Mouse (Mus musculus): ENCODE data around the gene Tmem246.

Gene Tmem246

DNA sequence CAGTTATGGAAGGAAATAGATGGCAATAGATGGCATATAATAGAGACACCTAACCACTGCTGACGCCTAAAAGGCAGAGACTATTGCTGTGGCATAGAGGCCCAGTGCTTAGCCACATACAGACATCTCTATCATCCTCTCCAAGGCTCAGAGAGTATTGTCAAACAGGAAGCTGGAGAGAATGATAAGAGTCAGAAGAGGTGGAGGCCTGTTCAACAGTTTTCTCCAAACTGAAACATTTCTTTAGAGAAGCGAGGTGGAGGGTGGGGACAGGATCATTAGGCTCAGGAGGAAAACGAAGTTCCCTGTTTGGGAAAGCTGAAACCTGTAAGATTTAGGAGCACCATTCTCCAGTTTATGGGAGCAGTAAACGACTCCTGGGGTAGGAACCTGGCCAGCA is 16.4 kb downstream of the Tmem246 start:
- no peak for DNase-seq (ENCODE audit: low spot score in 2 of 2)

DNA sequence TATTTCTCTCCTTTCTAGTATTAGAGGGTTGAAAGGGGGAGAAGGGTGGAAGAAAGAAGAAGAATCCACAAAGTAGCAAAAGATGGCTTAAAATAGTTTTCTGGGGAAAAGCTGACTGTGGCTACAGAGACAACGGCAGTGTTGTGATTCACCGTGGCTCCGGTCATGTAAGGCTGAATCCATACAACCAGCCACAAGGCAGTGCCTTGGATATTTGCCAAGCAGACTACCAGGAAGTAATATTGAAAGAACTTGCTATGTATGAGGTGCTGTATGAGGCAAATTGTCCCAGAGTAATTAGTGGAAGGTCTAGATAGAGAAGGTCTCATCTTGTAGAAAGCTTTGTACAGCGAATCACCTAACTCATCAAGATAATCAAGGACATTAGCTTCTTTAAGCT is 25.5 kb downstream of the Tmem246 start:
- no peak for DNase-seq (ENCODE audit: low spot score in 2 of 2)

DNA sequence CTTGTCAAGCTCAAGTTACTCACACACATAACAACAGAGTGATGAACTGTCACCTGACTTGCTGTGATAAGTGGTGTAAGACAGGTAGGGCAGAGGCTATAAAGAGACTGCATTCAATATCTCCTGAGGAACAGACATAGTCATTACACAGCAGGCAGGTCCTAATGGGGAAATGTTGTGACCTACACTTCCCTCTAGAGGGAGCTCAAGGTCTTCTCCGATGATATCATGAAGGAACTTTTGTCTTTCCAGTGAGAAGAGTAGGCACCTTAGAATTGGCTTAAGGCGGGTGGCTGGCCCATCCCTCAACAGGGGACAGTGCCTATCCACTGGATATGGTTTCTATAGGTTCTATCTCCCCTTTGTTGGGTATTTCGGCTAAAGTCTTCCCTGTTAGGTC is 30.1 kb downstream of the Tmem246 start:
- DNase-seq (ENCODE audit: low spot score in 2 of 2) = peak; percentile 51 to 59

GRCm38 (mm10) chr4:49559915-49560772 is 37.5 kb downstream of the Tmem246 start:
- DNase-seq (ENCODE audit: low spot score in 2 of 2) = peak; percentile 19 to 26

GRCm38 (mm10) chr4:49558181-49558580 is 39.5 kb downstream of the Tmem246 start:
- DNase-seq (ENCODE audit: low spot score in 2 of 2) = no peak

DNA sequence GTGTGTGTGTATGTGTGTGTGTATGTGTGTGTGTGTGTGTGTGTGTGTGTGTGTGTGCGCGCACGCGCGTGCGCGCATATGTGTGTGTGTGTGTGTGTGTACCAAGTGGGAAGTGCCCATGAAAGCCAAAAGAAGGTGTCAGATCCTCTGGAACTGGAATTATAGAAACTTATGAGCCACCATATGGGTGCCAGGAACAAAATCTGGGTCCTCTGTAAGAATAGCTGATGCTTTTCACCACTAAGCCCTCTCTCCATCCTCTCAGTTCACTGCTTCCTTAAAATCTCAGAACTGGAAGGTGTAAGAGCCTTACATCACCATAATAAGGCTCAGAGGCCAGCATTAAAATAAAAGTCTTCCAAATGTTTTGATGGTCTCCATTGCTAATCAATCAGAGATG is 40.3 kb downstream of the Tmem246 start:
- no peak for DNase-seq (ENCODE audit: low spot score in 2 of 2)

DNA sequence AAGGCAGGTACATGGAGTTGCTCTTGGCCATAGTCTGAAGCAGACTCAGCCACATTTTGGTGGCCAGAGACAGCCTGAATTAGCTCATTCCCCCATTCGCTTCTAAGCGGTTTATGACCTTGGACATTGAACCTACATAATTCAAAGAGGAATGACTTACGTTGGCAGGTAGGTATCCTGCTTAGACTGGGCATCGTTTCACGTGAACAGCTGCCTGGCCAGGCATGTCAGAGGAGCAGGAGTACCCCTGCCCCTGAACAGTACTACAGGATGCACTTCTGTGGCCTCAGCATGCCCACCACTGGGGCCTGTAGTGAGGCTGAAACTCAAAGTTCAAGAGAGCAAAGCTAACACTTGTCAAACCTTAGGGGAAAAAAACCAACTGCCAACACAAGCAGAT is 44.3 kb downstream of the Tmem246 start:
- no peak for DNase-seq (ENCODE audit: low spot score in 2 of 2)

- DNase-seq (ENCODE audit: low spot score in 2 of 2) = no peak
These were observed 48.3 kb downstream of the Tmem246 start, which contains the start of gene Aldob for GRCm38 (mm10) chr4:49549383-49549782. Gene Aldob (minus strand): TSS chr4:49549546.

- DNase-seq (ENCODE audit: low spot score in 2 of 2) = no peak
These were observed 50.0 kb downstream of the Tmem246 start for GRCm38 (mm10) chr4:49547544-49548219.

DNA sequence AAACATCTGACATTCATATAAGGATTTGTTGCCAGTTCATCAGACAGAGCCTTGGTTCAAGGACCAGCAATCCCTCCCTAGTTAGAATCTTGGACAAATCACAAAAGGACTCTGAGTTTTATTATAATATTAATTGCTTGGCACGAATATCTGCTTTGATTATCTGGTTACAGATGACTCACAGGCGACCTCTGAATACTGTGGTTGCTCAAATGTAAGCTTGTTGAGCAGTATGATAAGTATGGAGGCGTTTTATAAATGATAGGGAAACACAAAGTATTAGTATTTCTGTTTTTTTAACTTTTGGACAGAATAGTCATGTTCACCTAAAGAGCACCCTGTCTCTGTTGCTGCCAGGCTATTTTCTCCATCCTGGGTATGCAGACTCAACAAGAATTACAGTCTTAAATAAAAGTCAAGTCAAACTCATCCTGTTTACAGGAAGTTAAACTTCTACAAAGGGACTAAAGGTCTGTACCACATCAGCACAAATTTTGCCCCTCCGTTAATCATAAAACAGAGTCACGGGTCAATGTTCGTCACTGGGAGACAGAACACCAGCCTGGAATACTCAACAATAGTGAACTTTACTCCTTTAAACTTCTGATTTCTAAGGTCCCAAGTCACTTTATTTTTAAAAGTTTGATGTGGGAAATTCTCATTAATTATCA is 50.7 kb downstream of the Tmem246 start:
- no peak for DNase-seq (ENCODE audit: low spot score in 2 of 2)

DNA sequence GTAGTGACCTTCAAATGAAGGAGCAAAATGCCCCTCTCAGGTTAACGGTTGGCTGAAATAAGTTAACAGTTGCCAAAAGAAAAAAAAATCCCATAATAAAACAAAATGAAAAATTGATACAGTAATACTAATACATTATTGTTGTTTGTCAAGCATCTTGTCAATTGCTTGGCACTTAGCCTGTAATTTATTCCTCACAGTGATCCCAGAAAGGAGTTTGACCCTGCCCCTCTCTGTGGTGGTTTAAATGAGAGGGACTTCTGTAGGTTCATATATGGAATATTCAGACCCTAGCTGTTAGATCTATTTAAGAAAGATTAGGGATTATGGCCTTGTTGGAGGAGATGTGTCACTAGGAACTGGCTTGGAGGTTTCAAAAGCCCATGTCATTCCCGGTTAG is 51.6 kb downstream of the Tmem246 start:
- DNase-seq (ENCODE audit: low spot score in 2 of 2) = no peak

DNA sequence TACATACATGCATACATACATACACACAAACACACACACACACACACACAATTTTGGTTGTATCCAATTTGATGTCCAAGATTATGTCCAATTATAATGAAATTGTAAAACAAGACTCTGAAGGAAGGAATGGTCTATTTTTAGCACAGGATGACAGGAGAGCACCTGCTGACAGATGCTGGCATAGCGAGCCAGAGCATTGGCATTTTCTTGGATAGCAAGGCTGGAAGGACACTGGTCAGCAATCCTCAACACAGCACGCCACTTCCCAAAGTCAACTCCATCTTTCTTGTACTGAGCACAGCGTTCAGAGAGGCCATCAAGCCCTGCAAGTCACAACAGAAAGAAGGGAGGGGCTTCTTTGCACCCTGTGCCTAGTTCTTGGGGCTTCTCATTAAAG is 56.7 kb downstream of the Tmem246 start:
- no peak for DNase-seq (ENCODE audit: low spot score in 2 of 2)

DNA sequence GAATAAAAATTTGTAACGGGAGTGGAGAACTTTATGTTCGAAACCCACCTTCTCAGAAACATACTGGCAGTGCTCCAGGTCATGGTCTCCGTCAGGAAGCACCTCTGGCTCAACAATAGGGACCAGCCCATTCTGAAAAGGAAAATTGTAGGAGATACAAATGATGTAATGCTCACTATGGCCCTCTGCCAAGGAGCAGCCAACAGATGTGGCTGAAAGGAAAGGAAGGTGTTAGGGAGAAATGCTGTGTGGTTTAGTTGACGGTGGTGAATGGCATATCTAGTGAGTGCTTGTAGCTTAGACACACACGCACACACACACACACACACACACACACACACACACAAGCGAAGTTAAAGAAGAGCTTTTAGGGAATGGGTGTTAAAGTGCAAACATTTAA is 58.0 kb downstream of the Tmem246 start:
- no peak for DNase-seq (ENCODE audit: low spot score in 2 of 2)

- no peak for DNase-seq (ENCODE audit: low spot score in 2 of 2)
These were observed 61.0 kb downstream of the Tmem246 start for GRCm38 (mm10) chr4:49536671-49537070.

DNA sequence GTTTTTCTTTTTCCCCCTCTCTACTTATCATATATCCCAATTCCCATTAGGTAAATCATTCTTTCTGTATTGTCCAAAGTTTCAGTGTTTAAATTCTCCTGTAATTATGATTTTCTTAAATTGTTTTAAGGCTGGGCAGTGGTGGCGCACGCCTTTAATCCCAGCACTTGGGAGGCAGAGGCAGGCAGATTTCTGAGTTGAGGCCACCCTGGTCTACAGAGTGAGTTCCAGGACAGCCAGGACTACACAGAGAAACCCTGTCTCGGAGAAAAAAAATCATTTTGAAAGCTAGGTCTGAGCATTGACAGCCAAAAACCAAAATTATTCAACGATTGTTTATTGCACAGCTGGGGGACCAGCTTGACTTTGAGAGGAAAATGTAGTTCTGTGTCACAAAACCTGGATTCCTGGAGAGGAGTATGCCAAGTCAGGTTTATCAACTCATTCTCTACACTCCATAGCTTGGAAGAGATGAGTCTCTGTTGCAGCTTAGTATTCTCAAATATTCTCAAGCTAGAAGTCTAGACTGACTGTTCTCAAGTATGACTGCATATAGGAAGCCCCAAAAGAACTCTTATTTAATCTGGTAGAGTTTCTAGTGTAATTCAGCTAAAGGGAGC is 61.9 kb downstream of the Tmem246 start:
- no peak for DNase-seq (ENCODE audit: low spot score in 2 of 2)

DNA sequence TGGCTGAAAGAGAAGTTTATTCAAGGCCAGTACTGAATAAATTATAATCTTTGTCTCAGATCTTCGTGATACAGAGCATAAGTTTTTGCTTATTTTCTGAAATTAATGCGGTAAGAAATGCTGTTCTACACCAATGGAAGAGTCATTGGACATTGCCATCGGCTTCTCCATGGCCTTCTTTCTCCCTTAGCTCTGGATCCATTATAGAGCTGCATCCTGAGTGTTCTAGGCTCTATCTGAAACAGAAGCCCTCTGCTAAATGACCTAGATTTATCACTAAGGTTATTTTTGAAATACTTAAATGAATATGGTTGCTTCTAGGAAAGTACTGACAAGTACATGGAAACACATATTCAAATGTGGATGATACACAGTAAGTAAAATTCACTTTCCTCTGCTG is 62.6 kb downstream of the Tmem246 start:
- no peak for DNase-seq (ENCODE audit: low spot score in 2 of 2)

Measured in right cerebral cortex, postnatal 36 days (tissue).